Mouse (Mus musculus) cerebral cortex, adult 2 months (tissue): ENCODE data around the gene Gm10220.

Experiments
- WGBS: fragments of 180-500 bp; shearing (Covaris S2); methylation state at CpG from one replicate; pipeline ENCODE4 v1.1.7; 2018; 5-methylcytosine and 5-hydroxymethylcytosine counted together

The Gm10220 gene

DNA sequence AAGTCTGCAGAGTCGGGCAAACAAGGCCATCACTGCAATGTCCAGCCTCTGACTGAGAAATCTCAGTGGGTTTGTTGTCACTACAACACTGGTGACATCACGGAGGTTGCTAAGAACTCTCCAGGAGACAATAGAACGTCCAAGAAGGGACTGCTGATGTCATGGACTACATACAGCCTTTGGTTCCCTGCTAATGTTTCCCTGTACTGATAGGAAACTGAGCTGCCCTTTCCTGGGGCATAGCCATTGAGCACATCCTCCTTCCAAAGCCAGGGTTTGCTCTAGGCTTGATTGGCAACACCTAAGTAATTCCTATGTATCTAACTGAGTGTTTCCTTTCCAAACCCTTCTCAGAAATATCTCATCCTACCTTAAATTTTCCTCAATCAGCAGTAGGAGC lies at the start of gene Gm10220:
Gm10220 (minus strand) TSS at position 101 of the 400 bp plus-strand sequence.
- no CpG with 5 or more reads among the region's 3 CpGs for WGBS

DNA sequence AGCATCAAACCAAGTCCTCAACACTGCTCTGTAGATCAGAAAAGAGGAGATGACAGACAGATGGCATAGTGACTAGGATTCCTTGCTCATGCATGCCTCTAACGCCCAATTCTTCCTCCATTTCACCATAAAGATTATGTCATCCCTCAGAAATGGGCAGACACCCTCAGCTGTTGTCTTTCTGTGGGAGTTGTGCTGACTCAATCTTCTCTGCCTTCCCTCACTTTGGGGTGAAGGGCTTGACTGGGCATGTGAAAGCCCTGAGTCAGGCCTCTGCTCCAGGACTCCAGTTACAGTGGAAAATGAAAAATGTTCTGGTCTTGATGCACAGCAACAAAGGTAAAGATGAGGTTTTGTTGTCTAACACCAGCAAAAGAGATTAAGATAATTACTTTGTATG lies 48.6 kb upstream of the Gm10220 start:
- 58% methylated on average over 1 of the region's 1 CpGs for WGBS

DNA sequence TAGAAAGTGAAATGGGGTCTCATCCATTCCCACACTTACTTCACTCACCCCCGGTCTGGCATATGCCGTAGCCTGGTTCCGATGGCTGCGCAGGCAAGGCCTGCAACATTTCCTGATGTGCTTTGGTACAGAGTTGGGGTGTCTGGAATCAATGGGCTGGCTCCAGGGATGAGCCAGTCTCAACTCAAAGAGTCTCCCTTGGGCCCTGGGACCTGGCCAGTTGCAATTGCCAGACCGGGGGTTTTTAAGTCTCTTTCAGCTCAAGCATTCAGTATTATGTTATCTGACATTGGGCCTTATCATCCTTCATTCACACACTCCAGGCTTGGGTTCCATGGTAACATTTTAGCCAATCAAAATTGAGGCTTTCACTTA lies 44.6 kb upstream of the Gm10220 start:
- WGBS, result 86% methylated on average over 5 of the region's 5 CpGs

DNA sequence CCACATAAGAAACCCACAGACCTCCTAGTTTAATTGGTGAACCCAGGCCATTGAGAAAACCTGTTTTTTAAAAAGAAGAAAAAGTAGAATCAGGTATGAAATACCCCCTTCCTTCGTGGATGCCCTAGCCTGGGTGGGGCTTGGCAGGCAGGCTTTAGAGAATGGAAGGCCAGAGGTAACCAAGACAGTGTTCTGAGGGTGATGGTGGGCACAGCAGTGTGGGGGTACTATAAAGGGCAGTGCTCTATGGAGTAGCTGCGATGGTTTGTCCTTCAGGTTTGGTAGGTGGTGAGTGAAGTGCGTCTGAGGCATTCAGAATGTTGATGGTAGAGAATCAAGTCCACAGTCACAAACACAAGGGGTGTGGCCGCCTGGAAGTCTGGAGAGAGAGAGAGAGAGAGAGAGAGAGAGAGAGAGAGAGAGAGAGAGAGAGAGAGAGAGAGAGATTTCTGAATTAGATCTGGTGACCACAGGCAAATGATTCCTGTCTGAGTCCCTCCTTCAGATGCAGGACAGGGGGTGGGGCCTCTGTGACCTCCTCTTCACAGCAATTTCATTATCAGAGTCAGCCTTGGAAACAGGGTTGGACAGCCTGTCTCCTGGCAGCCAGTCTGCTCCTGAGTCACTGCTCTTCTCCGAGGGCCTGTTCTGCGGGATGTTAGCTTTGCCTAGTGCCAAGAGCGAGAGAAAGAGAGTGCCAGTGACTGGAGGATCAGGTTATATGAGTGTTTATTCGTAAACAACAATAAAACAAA lies 44.0 kb upstream of the Gm10220 start:
- 76% methylated on average over 8 of the region's 8 CpGs for WGBS

DNA sequence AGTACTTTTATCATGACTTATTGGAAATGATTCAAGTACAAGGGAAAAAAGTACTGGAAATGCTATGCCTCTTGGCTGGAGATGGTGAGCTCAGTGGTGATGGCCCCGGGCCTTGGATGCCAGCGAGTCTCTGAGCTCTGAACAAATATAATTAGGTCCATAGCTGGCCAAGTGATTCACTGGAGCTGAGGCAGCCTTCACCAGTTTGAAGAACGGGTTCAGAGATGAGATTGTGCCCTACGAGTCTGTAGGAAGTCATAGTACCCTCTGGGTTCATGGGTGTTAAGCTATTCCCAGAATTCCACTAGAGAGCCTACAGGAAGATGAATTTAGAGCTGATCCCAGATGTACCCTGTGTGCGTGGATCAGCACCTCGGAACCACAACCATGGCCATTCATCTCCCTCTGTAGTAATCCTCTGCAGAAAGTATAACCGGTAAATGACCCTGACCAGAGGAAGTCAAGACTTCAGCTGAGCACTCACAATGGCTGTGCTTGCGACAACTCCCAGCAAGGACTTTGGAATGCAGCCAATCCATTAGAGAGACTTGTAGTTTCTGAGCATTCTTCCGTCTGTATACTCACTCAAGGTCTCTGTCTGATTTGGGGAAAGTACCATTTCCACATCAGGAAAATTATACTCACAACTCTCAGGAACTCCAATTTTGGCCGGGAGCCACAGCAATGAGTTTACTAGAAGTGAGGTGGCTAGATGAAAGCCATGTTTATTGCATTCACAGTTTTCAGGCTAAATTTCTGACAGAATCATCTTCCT lies 36.4 kb upstream of the Gm10220 start:
- 73% methylated on average over 10 of the region's 10 CpGs for WGBS

DNA sequence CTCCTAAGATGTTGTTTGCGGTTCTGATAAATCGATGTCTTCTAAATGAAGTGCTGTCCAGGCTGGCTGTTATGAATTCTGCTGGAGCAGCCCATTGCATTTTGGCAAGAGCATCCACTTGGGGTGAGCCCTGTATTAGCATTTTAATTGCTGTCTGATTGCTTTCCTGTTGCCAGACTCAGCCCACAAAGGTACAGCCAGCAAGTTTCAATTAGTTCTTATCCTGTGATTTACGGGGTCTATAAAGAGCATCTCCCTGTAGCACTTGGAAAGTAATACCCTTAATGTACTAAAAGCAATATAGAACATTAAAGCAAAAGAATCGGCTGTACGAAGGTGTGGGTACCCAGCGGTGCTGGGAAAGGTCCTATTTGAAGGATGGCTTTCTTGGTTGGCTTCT lies 21.7 kb upstream of the Gm10220 start:
- WGBS, result 79% methylated on average over 6 of the region's 6 CpGs

DNA sequence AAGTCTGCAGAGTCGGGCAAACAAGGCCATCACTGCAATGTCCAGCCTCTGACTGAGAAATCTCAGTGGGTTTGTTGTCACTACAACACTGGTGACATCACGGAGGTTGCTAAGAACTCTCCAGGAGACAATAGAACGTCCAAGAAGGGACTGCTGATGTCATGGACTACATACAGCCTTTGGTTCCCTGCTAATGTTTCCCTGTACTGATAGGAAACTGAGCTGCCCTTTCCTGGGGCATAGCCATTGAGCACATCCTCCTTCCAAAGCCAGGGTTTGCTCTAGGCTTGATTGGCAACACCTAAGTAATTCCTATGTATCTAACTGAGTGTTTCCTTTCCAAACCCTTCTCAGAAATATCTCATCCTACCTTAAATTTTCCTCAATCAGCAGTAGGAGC lies 16.0 kb downstream of the Gm10220 start, which contains the start of gene 5031410I06Rik:
5031410I06Rik (minus strand) TSS at position 101 of the 400 bp plus-strand sequence.
- no CpG with 5 or more reads among the region's 3 CpGs for WGBS

DNA sequence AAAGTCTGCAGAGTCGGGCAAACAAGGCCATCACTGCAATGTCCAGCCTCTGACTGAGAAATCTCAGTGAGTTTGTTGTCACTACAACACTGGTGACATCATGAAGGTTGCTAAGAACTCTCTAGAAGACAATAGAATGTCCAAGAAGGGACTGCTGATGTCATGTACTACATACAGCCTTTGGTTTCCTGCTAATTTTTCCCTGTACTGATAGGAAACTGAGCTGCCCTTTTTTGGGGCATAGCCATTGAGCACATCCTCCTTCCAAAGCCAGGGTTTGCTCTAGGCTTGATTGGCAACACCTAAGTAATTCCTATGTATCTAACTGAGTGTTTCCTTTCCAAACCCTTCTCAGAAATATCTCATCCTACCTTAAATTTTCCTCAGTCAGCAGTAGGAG lies 32.0 kb downstream of the Gm10220 start, which contains the start of gene Gm10471:
Gm10471 (minus strand) TSS at position 101 of the 400 bp plus-strand sequence.
- WGBS, result 64% methylated on average over 1 of the region's 1 CpGs

DNA sequence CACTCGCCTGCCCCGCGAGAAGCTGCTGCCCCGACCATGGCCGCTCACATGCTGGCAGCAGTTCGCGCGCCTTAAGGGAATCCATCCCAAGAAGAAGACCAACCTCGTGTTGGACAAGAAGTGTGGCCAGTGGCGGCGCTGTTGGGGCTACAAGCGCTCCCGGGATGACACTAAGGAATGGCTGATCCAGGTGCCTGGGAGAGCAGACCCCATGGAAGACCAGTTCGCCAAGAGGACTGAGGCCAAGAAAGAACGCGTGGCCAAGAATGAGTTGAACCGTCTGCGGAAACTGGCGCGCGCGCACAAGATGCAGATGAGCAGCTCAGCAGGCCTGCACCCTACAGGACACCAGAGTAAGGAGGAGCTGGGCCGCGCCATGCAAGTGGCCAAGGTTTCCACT lies 50.5 kb downstream of the Gm10220 start:
- WGBS, result 94% methylated on average over 24 of the region's 24 CpGs
